Mouse (Mus musculus): Measurements from ENCODE around the gene Pdcd6ip. TPM values are rescaled to one million over a fixed set of nuclear protein-coding genes. Genes with fewer than 3 reads are reported as not detected.

Gene Pdcd6ip
- polyA plus RNA-seq (2012; ENCODE audit: insufficient read depth, insufficient read length, low replicate concordance, missing spikeins), result not detected in 2 replicates

DNA sequence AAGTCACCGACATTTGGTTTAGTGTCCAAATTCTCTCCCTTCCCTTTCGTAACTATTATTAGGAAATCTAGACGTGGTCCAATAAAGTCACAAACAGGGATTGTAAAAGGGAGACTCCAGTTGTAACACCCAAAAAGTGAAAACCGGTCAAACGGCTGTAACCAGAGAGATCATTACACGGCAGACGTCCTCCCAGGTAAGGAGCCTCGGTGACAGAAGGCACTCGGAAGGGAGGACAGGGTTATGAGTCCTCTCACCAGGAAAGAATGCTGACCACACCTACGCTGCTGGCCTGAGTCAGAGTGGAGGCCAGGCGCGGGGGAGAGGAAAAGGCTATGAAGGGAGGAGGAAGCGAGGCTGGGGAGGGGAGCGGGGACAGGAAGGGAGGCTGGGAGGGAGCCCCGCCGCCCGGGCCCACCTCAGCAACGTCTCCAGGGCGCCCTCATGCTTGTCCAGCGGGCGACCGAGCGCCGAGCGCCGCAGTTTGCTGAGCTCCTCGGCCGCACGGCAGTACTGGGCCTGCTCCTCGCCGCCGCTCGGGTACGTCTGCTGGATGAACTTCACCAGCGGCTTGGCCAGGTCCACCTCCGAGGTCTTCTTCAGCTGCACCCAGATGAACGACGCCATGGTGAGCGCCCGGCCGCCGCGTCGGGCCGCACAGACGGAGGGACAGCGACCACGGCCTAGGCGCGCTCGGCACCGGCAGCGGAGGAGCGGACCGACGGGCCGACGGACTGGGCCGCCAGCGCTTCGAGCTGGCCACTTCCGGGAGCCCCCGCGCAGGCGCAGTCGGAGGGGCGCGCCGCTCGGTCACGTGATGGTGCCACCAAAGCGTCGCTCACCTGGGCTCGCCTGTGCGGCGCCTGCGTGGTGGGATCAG is at the start of gene Pdcd6ip:
Pdcd6ip (minus strand) TSS at position 779 of the 880 bp plus-strand sequence.
- H3K27ac ChIP-seq (ENCODE audit: insufficient read depth, low read depth, low read length), result peak within 1 kb of the TSS; percentile 0; the same call in 1 of the 2 replicates
- H3K4me1 ChIP-seq (ENCODE audit: control insufficient read depth, insufficient read depth, low read length), result no peaks in the 10 kb centered on the region
- peak within 1 kb of the TSS; percentile 62 for H3K4me3 ChIP-seq (ENCODE audit: insufficient read depth, low read depth, low read length)
- TF ChIP-seq CTCF (IDR thresholded peaks at IDR 0.05; ENCODE audit: insufficient read depth, low read depth, low read length) (no peak), POLR2A (IDR thresholded peaks at IDR 0.05; ENCODE audit: insufficient read depth, low read depth, low read length) (peak; percentile 85)
- WGBS, result 1% methylated on average over 77 of the region's 77 CpGs

DNA sequence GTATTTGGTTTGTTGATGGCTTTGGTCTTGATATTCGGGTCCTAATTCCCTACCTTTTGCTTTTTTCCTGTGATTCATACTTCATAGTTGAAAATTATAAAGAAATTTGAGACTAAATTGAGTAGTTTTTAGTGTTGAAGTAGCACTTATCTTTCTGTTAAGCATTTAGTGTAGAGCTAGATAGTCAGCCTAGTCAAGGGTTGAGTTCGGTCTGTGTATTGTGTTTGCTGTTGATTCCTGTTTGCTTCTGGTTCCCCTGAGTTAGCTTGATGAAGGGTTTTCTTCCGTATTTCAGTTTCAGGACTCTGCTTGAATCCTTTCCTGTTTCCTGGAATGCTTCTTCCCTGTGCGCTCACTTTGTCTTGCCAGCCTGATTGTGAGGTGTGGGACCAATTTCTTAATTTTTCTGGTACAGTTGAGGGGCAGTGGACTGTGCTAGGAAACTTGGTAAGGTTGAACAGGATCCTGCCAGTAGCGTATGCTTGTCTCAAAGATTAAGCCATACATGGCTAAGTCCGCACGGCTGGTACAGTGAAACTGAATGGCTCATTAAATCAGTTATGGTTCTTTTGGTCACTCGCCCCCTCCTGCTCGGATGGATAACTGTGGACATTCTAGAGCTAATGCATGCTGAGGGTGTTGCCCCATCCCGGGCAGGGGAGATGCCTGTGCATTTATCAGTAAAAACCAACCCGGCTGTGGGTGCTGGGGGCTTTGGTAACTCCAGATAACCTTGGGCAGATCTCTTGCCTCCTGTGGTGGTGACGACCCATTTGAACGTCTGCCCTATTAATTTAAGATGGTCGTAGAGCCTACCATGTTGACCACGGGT is 48.0 kb upstream of the Pdcd6ip start:
- H3K4me3 ChIP-seq (ENCODE audit: insufficient read depth, low read depth, low read length), result no peak overlapping the region
- H3K27ac ChIP-seq (ENCODE audit: insufficient read depth, low read depth, low read length), result no peak overlapping the region
- 83% methylated on average over 15 of the region's 15 CpGs for WGBS
- 0 out of 2 replicates have a peak, but pooled peaks cover 2% of the 10 kb centered on the region for H3K4me1 ChIP-seq (ENCODE audit: control insufficient read depth, insufficient read depth, low read length)
- TF ChIP-seq POLR2A (IDR thresholded peaks at IDR 0.05; ENCODE audit: insufficient read depth, low read depth, low read length) (no peak), CTCF (IDR thresholded peaks at IDR 0.05; ENCODE audit: insufficient read depth, low read depth, low read length) (no peak)

DNA sequence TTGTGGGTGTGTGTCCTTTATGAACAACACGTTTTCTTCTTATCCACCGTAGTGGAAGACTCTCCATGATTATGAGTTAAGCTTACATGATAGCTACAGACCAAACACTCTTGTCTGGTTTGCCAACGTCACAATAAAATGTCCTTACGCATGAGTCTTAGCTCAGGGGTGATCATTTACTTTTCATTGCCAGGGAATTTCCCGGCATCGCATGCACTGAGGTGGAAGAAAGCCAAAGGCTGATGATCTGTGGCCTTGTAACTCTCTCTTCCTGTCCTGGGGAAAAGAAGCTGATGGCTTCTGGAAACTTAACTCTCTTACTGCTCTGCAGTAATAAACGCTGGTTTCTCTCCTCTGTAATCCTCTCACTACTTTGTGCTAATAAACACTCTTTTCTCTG is 41.3 kb upstream of the Pdcd6ip start:
- no peak overlapping the region for H3K4me3 ChIP-seq (ENCODE audit: insufficient read depth, low read depth, low read length)
- WGBS, result 36% methylated on average over 7 of the region's 7 CpGs

DNA sequence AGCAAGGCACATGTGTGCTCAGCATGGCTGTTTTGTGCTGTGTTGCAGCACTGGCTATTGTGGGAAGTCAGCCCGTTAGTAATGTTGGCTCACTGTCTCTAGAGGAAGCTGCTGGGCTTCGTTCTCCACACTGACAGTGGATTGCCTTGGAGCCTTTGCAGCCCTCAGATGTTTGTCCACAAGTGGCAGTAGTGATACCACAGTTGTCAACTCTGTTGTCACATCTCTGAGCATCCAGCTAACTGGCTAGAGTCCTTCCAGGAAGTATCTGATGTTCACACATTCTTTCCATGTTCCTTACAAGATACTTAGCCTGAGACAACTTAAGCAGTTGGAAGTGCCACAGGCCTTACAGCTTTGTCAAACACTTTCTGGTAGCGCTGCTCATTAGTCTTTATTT is 35.2 kb upstream of the Pdcd6ip start:
- Histone ChIP-seq H3K4me3 (ENCODE audit: insufficient read depth, low read depth, low read length) (no peak overlapping the region), H3K27ac (ENCODE audit: insufficient read depth, low read depth, low read length) (no peak overlapping the region), H3K4me1 (ENCODE audit: control insufficient read depth, insufficient read depth, low read length) (peaks cover 7% of the 10 kb centered on the region; the same call in 1 of the 2 replicates)
- whole genome bisulfite sequencing, result 34% methylated on average over 3 of the region's 3 CpGs
- no peak for TF ChIP-seq POLR2A (IDR thresholded peaks at IDR 0.05; ENCODE audit: insufficient read depth, low read depth, low read length)
- TF ChIP-seq CTCF (IDR thresholded peaks at IDR 0.05; ENCODE audit: insufficient read depth, low read depth, low read length), result no peak

More for the DNA sequence above, 41.3 kb upstream of the Pdcd6ip start:
- no peak for TF ChIP-seq POLR2A (IDR thresholded peaks at IDR 0.05; ENCODE audit: insufficient read depth, low read depth, low read length)
- Histone ChIP-seq H3K27ac (ENCODE audit: insufficient read depth, low read depth, low read length) (no peak overlapping the region), H3K4me1 (ENCODE audit: control insufficient read depth, insufficient read depth, low read length) (no peaks in the 10 kb centered on the region)

DNA sequence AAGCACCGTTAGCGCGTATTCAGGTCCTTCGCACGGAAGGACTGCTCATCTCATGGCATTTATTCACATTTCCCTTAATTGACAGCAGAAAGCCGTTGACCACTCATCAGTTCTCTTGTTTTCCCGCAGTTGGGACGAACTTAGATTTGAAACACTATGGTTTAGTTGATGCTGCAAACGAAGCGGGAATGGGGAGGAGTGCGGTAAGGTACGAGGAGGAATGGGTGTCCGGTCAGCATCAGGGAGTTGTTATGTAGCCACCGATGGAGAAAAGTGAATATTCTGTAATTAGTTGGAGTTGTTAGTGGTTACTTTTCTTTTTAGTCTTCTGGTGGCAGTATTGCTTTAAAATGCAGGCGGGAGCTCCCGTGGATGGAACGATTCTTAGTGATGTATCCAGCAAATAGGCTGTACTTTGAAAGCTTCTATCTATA is 34.3 kb upstream of the Pdcd6ip start:
- TF ChIP-seq CTCF (IDR thresholded peaks at IDR 0.05; ENCODE audit: insufficient read depth, low read depth, low read length) (no peak), POLR2A (IDR thresholded peaks at IDR 0.05; ENCODE audit: insufficient read depth, low read depth, low read length) (no peak)
- H3K27ac ChIP-seq (ENCODE audit: insufficient read depth, low read depth, low read length), result no peak overlapping the region
- peak overlapping the region; percentile 63 for H3K4me3 ChIP-seq (ENCODE audit: insufficient read depth, low read depth, low read length)
- WGBS, result under 1% methylated on average over 17 of the region's 17 CpGs
- H3K4me1 ChIP-seq (ENCODE audit: control insufficient read depth, insufficient read depth, low read length), result peaks cover 7% of the 10 kb centered on the region; the same call in 1 of the 2 replicates

DNA sequence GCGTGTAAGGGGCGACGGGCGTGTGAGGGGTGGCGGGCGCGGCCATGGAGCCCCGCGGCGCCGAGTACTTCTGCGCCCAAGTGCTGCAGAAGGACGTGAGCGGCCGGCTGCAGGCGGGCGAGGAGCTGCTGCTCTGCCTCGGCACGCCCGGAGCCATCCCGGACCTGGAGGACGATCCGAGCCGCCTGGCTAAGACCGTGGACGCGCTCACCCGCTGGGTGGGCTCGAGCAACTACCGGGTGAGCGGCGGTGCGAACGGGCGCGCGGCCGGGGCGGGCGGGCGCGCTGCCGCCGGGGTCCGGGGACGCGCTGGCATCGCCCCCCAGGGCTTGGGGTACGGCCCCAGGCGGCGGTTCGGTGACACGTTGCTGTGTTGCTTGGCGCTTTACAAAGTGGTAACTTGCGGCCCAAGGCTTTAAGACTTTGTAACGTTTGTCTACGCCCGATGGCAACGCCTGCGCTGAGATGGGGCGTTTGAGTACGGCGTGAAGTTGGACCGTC is 33.6 kb upstream of the Pdcd6ip start:
- under 1% methylated on average over 64 of the region's 64 CpGs for WGBS
- no peak overlapping the region for H3K27ac ChIP-seq (ENCODE audit: insufficient read depth, low read depth, low read length)

DNA sequence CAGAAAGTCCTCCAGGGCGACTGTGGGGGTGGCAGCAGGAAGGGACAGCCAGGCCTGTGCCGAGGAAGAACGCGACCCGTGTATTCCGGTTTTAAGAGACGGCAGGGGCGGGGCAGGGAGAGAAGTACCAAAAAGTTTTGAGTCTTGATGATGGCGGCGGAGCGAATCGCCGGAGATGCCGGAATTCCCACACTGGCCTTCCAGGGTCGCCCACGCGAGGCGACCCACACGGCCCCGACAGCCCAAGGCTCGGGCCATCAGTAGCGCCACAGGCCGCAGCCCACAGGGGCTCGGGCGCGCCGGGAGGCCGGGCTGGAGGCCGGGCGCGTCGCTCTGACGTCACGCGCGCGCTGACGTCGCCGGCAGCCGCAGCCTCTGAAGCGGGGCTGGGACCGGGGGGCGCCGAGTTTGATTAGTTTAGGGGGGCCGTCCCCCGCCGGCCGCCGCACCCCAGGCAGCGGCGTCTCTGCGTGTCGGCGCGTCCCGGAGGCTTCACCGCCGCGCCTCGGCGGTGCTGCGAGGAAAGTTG is 33.1 kb upstream of the Pdcd6ip start, which contains the start of gene Clasp2:
Clasp2 (plus strand) TSS at position 366 of the 529 bp plus-strand sequence.
- WGBS, result under 1% methylated on average over 63 of the region's 63 CpGs
- peak within 1 kb of the TSS; percentile 43; the same call in 1 of the 2 replicates for H3K27ac ChIP-seq (ENCODE audit: insufficient read depth, low read depth, low read length)
- TF ChIP-seq CTCF (IDR thresholded peaks at IDR 0.05; ENCODE audit: insufficient read depth, low read depth, low read length) (no peak), POLR2A (IDR thresholded peaks at IDR 0.05; ENCODE audit: insufficient read depth, low read depth, low read length) (peak; percentile 48)
- H3K4me3 ChIP-seq (ENCODE audit: insufficient read depth, low read depth, low read length), result peak within 1 kb of the TSS; percentile 63
- H3K4me1 ChIP-seq (ENCODE audit: control insufficient read depth, insufficient read depth, low read length), result peaks cover 7% of the 10 kb centered on the region; the same call in 1 of the 2 replicates

More for the DNA sequence above, 33.6 kb upstream of the Pdcd6ip start:
- no peak for TF ChIP-seq CTCF (IDR thresholded peaks at IDR 0.05; ENCODE audit: insufficient read depth, low read depth, low read length)
- no peak for TF ChIP-seq POLR2A (IDR thresholded peaks at IDR 0.05; ENCODE audit: insufficient read depth, low read depth, low read length)
- Histone ChIP-seq H3K4me3 (ENCODE audit: insufficient read depth, low read depth, low read length) (peak overlapping the region; percentile 63), H3K4me1 (ENCODE audit: control insufficient read depth, insufficient read depth, low read length) (peaks cover 7% of the 10 kb centered on the region; the same call in 1 of the 2 replicates)

DNA sequence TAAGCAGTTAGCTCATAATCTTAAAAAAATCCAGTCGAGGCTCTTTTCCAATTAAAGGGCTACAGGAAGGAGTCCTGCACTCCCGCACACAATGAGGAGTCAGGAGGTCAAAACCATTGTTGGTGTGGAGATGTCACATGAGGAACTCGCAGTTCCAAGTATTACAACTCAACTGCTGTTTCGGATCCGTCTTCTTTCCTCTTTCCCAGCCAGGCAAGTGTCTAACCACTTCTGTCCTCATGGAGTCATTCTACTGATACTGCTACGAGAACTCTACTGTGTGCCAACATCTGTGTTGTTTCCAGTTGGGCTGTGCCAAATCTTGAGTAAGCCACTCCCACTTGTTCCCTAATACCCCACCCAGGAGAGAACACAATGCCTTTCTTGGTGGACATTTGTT is 30.9 kb upstream of the Pdcd6ip start:
- 76% methylated on average over 6 of the region's 6 CpGs for WGBS
- no peak overlapping the region for H3K27ac ChIP-seq (ENCODE audit: insufficient read depth, low read depth, low read length)
- no peak overlapping the region for H3K4me3 ChIP-seq (ENCODE audit: insufficient read depth, low read depth, low read length)
- TF ChIP-seq CTCF (IDR thresholded peaks at IDR 0.05; ENCODE audit: insufficient read depth, low read depth, low read length) (no peak), POLR2A (IDR thresholded peaks at IDR 0.05; ENCODE audit: insufficient read depth, low read depth, low read length) (no peak)
- H3K4me1 ChIP-seq (ENCODE audit: control insufficient read depth, insufficient read depth, low read length), result peaks cover 7% of the 10 kb centered on the region; the same call in 1 of the 2 replicates

All from olfactory bulb, adult 2 months (tissue).